Mouse (Mus musculus): ENCODE results near the gene Pole4.

DNA sequence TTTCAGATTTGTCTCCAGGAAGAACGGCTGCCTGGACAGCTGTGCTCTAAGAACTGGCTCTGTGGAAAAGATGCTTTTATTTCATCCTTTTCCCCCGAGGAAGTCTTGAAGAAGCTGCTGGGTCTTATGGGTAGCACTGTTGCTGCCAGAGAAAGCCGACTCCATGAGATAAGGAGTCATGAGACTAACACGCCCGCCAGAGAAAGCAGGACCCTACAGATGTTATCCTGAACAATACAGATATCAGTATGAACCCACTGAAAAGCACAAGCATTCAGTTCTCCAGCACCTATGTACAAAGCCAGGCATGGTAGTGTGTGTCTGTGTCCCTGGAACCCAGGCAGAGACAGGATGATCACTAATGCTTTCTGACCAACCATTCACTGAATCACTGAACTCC, 129.7 kb downstream of the Pole4 start:
- TF ChIP-seq CTCF (IDR thresholded peaks at IDR 0.05) (no peak), EP300 (IDR thresholded peaks at IDR 0.05) (no peak)

All from lung, postnatal 0 days (tissue).